Mouse (Mus musculus) v-Abl transformed pro-B cells (cell line): Measurements from ENCODE around the gene Mga.

Experiments
- in situ Hi-C, 2 experiments: fragments of 400-800 bp; cut with MboI; formaldehyde crosslinking; loops; one replicate each; pipeline ENCODE4 v1.15.1; 2025; ENCODE audit not compliant: unreplicated experiment in 2 of 2

Mga gene

GRCm38 (mm10) chr2:119897090-119897732, at the start of gene Mga:
Gene Mga (plus strand): TSS chr2:119897228.
- in situ Hi-C loops = no loop called here

- in situ Hi-C loops = no loop called here
Measured at GRCm38 (mm10) chr2:119853811-119854210, 43.2 kb upstream of the Mga start.

DNA sequence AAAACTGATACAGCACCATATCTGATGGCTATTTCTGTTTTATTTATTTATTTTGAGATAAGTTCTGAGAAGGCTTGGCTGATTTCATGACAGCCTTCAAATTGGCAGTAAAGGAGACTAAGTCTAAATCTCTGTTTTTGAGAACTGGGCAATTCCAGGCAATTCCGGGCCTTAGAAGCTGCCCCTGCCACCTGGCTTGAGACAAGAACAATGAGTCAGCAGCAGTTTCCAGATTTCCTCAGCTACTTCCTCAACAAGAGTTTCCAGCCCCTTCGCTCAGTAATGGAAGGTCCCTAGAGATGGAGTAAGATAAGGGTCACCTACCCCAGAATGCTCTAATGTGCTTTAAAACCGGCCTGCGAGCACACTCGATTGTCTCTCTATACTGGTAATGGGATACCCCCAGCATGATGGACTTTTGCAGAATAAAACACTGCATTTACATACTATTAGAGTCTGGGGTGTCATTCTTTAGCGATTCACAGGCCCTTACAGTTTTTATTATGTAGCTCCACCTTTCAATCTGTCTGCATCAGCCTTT, 41.6 kb upstream of the Mga start:
- in situ Hi-C loops = no loop called here

DNA sequence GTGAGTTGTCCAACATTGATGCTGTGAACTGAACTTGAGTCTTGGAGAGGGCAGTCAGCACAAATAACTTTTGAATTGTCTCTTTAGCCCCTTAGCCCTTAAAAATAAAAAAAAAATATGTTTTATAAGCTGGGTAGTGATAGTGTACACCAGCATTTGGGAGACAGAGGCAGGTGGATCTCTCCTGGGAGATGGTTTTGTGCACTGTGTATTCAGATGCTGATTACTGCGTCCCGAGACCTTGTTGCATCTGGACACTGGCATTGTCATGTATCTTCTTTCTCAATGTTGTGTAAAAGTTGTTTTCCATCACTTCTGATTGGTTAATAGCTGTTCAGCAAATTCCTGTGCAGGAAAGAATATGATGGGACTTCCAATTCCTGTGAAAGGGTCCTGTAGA, 39.7 kb upstream of the Mga start:
- in situ Hi-C loops = no loop called here

GRCm38 (mm10) chr2:119864484-119864883, 32.5 kb upstream of the Mga start:
- in situ Hi-C loops = no loop called here

GRCm38 (mm10) chr2:119872371-119873104, 24.5 kb upstream of the Mga start:
- in situ Hi-C loops = no loop called here

GRCm38 (mm10) chr2:119873105-119873464, 23.9 kb upstream of the Mga start:
- in situ Hi-C loops = no loop called here

GRCm38 (mm10) chr2:119875981-119876380, 21.0 kb upstream of the Mga start:
- in situ Hi-C loops = no loop called here

DNA sequence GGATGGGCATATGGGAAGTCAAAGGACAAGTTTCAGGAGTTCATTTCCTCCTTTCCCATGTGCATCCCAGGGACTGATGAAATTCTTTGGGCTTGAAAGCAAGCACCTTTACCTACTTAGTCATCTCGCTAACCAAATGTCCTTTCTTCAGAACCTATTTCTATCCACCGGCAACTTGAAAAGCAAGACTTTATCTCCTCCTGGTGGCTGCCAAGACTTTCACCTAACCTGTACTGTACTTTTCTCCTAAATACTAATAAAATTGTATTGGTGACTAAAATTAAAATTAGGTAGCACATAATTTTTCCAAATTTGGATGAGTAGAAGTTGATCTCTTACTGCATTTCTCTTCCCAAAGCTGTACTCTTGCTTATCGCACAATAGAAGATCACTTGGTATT, 9.8 kb upstream of the Mga start:
- in situ Hi-C loops = no loop called here

DNA sequence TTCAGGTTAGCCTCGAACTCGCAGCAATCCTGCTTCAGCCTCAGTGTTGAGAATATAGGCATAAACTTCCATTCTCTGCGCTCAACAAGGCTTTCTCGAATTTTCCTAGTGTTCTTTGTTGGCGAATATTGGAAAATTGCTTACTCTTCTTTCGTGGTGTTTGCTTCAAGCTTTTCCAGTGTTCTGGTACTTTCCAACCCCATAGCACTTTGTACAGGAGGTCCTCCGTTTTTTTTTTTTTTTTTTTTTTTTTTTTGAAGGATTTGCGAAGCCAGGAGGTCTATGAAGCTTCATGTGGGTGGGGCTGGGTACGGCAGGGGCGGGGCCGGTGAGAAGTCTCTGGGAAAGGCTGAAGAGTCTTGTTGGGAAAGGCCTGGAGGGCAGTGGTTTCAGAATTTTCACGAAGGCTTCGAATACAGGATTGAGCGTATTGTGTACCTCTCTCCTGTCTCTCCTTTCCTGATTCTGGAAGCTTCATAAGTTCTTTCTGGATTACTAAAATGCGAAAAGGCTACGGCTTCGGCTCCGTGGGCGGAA, 407 bp upstream of the Mga start:
- in situ Hi-C loops = no loop called here

GRCm38 (mm10) chr2:119898141-119898594, 1.1 kb downstream of the Mga start:
- in situ Hi-C loops = no loop called here

DNA sequence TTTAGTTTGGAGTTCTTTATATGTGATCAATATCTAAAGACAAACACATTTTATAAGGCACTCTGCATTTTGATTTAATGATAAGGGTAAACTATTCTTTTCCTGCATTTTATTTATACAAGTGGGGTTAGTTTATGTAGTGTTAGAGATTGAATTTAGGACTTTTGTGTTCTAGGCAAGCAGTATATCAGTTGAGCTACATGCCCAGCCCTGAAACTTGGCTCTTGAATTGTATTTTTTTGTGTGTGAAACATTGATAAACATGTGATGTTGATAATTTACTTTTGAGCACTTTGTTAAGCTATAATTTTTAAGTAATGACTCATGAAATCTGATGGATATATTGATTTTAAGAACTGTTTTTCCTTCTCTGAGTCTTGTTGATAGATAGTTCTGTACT, 19.0 kb downstream of the Mga start:
- in situ Hi-C loops = no loop called here

GRCm38 (mm10) chr2:119917631-119918369, 20.8 kb downstream of the Mga start:
- in situ Hi-C loops = no loop called here

DNA sequence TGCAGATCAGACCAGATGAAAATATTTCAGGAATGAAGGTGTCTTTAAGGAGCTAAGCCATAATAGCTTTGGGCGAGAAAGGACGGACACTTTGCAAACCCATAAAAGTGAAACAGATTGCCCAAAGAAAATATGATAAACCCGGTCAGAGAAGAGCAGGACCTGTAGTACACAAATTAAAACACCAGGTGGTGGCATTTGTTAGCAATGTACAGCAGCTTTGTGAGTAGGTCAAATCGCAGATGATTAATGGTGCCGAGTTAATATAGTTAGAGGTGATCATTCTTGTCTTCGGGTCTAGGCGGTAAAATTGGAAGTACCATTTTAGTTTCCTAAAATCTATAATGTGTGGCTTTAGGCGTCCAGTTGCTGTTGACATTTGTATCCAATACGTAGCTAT, 73.5 kb downstream of the Mga start:
- in situ Hi-C loops = loop anchor here (5.0 to 10.0 kb wide), 5 partner anchors 42 to 294 kb away; no protein-coding TSS in a partner anchor

DNA sequence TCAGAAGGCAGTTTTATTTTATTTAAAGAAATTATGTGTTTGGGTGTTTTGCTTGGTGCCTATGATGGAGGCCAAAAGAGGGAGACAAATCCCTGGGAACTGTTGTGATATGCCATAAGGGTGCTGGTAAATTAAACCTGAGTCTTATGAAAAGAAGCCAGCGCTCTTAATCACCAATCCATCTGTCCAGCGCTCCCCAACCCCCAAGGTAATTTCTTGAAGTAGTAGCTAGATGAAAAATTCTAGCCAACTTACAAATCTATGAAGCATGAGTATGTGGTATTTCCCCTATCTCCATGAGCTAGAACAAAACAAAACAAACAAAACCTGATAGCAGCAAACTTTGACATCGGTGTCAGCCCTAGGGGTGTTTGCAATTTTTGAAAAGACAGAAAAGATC, 74.3 kb downstream of the Mga start:
- in situ Hi-C loops = loop anchor here (5.0 to 10.0 kb wide), 5 partner anchors 41 to 293 kb away; no protein-coding TSS in a partner anchor

- in situ Hi-C loops = loop anchor here (5.0 to 10.0 kb wide), 5 partner anchors 40 to 293 kb away; no protein-coding TSS in a partner anchor
Measured at GRCm38 (mm10) chr2:119971837-119972536, 75.0 kb downstream of the Mga start.

DNA sequence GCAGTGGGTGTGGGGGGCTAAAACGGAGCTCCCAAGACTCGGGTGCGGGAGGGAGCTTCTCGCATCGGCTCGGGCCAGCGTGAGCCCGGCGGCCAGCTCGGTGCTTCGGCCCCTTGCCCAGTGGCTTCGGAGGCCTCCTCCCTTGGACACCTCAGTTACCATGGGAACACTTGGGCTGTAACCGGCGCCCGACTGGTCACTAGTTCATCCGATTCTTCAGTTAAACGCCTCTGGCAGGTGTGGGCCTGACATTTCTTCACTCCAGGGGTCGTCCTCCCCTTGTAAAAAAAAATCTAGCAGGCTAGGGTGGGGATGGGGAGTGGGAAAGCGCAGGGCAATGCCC, 75.5 kb downstream of the Mga start, which contains the start of gene Mapkbp1:
Gene Mapkbp1 (plus strand): TSS at position 163 of the 343 bp plus-strand sequence.
- in situ Hi-C loops = loop anchor here (5.0 to 10.0 kb wide), 5 partner anchors 40 to 292 kb away; no protein-coding TSS in a partner anchor

GRCm38 (mm10) chr2:119980343-119980986, 83.4 kb downstream of the Mga start:
- in situ Hi-C loops = loop anchor here in 1 of 2 experiments (10.0 kb wide), 1 partner anchor 304 kb away; the partner anchor contains the start of gene Pla2g4d

DNA sequence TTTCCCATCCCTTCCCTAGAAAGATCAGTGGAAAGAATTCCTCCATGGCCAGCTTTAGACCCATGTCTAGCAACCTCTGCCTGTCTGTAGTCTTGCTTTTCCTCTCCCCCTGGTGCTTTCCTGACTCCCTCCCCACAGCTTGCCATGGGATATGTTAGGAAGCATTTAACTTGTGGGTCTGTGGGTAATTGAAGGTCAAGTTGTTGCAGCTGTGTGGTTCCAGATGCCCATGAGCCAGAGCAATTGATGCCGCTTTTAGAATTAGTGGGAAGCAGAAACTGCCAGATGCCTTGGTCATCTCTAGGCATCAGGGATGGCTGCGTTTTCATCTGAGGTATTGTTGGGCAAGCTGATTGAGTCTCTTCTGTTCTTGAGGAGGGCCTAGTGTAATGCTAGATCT, 84.6 kb downstream of the Mga start:
- in situ Hi-C loops = loop anchor here in 1 of 2 experiments (10.0 kb wide), 1 partner anchor 303 kb away; the partner anchor contains the start of gene Pla2g4d
